Mouse (Mus musculus) heart, adult 2 months (tissue): ENCODE data around the gene Olfr340. TPM values are rescaled to one million over a fixed set of nuclear protein-coding genes. Genes with fewer than 3 reads are reported as not detected.
"Not testable (repeated sequence)": the region's sequence is repeated elsewhere in the genome, so short reads cannot be mapped to it uniquely, and the experiment has no call there.

Source experiments
- DNase-seq, 2 experiments: peaks; one replicate each; pipeline ENCODE4 v3.0.0; 2021
- H3K27ac ChIP-seq: fragments of 200-600 bp; 2 replicates; pipeline ENCODE4 v1.8.1; 2022
- H3K27me3 ChIP-seq: fragments of 200-500 bp; 2 replicates; pipeline ENCODE4 v1.6.1; 2012; ENCODE audit warnings: mild to moderate bottlenecking, low read length, inconsistent platforms, mixed read lengths; ENCODE audit not compliant: control insufficient read depth, insufficient read depth
- H3K36me3 ChIP-seq: fragments of 200-500 bp; 2 replicates; pipeline ENCODE4 v1.6.1; 2012; ENCODE audit warnings: low read length, inconsistent platforms; ENCODE audit not compliant: control insufficient read depth, insufficient read depth
- H3K4me1 ChIP-seq: fragments of 200-500 bp; 2 replicates; pipeline ENCODE4 v1.6.1; 2011; ENCODE audit warnings: low read length; ENCODE audit not compliant: control insufficient read depth, insufficient read depth
- H3K4me3 ChIP-seq: fragments of 200-600 bp; 2 replicates; pipeline ENCODE4 v1.8.1; 2022
- H3K79me2 ChIP-seq: fragments of 200-500 bp; replicated peaks from 2 replicates; pipeline ENCODE4 v1.6.1; 2012; ENCODE audit warnings: mild to moderate bottlenecking, inconsistent platforms, low read length, moderate library complexity, mixed read lengths; ENCODE audit not compliant: control insufficient read depth, insufficient read depth
- H3K9ac ChIP-seq: fragments of 200-500 bp; 2 replicates; pipeline ENCODE4 v1.6.1; 2012; ENCODE audit warnings: low read depth, mild to moderate bottlenecking, control low read depth, inconsistent platforms, low read length, mixed read lengths
- CTCF ChIP-seq: fragments of 200-600 bp; IDR thresholded peaks from 2 replicates; pipeline ENCODE4 v1.8.1; 2022; ENCODE audit warnings: antibody characterized with exemption, mild to moderate bottlenecking, moderate library complexity
- EP300 ChIP-seq: fragments of 200-500 bp; IDR thresholded peaks from 2 replicates; pipeline ENCODE4 v1.6.1; 2011; ENCODE audit warnings: low read depth, low read length, control low read depth; ENCODE audit not compliant: insufficient read depth
- POLR2A ChIP-seq: fragments of 200-500 bp; IDR thresholded peaks from 2 replicates; pipeline ENCODE4 v1.6.1; 2011; ENCODE audit warnings: mild to moderate bottlenecking, low read depth, low read length, control low read depth; ENCODE audit not compliant: insufficient read depth
- WGBS: fragments of 180-500 bp; shearing (Covaris S2); methylation state at CpG from one replicate; pipeline ENCODE4 v1.1.7; 2018; 5-methylcytosine and 5-hydroxymethylcytosine counted together
- intact Hi-C: fragments of 180-260 bp; cut with DNase I; formaldehyde crosslinking; loops from one replicate; pipeline ENCODE4 v1.15.1; 2025
- long read RNA-seq: library from polyadenylated mRNA; stranded (forward); transcript quantifications from one replicate; pipeline ENCODE4 v2.0.0, GENCODE M21; 2021
- polyA plus RNA-seq: library from polyadenylated mRNA; depleted of rRNA; stranded (reverse); fragments of >200 nt; gene quantifications from 2 replicates; pipeline ENCODE4 v1.2.3, GENCODE M21; 2012; rRNA removed
- total RNA-seq, 2 experiments: library from RNA; stranded (reverse); gene quantifications; 2 replicates each; pipeline ENCODE4 v1.2.3; 2021

Olfr340 gene
- total RNA-seq (not detected), polyA plus RNA-seq (not detected in 2 replicates)
- long read RNA-seq: 0 reads

- TF ChIP-seq POLR2A: no peak
- TF ChIP-seq CTCF: no peak
- no peak for TF ChIP-seq EP300
- H3K4me3 ChIP-seq: no peak within 1 kb of the TSS
- H3K4me1 ChIP-seq: no peaks in the 10 kb centered on the region
- no peaks in the 10 kb centered on the region for H3K79me2 ChIP-seq
- intact Hi-C loops: no loop called here
- H3K9ac ChIP-seq: no peak within 1 kb of the TSS
- no peak for DNase-seq
- no peaks in the 10 kb centered on the region for H3K27me3 ChIP-seq
- H3K27ac ChIP-seq: no peak within 1 kb of the TSS
- no peaks in the 10 kb centered on the region for H3K36me3 ChIP-seq
- WGBS: 50% methylated on average over 1 of the region's 1 CpGs
Measured at GRCm38 (mm10) chr2:36452287-36452686, at the start of gene Olfr340. Gene Olfr340 (plus strand): TSS chr2:36452587.

GRCm38 (mm10) chr2:36415174-36415573 lies 37.2 kb upstream of the Olfr340 start:
- H3K27me3 ChIP-seq, H3K79me2 ChIP-seq, intact Hi-C loops, DNase-seq, H3K36me3 ChIP-seq, H3K9ac ChIP-seq, H3K4me1 ChIP-seq, H3K4me3 ChIP-seq, H3K27ac ChIP-seq: not testable (repeated sequence)
- WGBS: 72% methylated on average over 3 of the region's 3 CpGs

GRCm38 (mm10) chr2:36415591-36415990 lies 36.8 kb upstream of the Olfr340 start:
- H3K4me1 ChIP-seq, H3K27me3 ChIP-seq, H3K36me3 ChIP-seq, H3K79me2 ChIP-seq, H3K9ac ChIP-seq, intact Hi-C loops, H3K27ac ChIP-seq, DNase-seq, H3K4me3 ChIP-seq: not testable (repeated sequence)
- 84% methylated on average over 7 of the region's 7 CpGs for WGBS

GRCm38 (mm10) chr2:36418647-36419046 lies 33.7 kb upstream of the Olfr340 start, which contains the start of gene Olfr339:
Gene Olfr339 (plus strand): TSS chr2:36418947.
- no peak within 1 kb of the TSS for H3K27ac ChIP-seq
- DNase-seq: no peak
- TF ChIP-seq POLR2A: no peak
- no peak for TF ChIP-seq CTCF
- no peak for TF ChIP-seq EP300
- no peaks in the 10 kb centered on the region for H3K36me3 ChIP-seq
- no peaks in the 10 kb centered on the region for H3K79me2 ChIP-seq
- H3K27me3 ChIP-seq: no peaks in the 10 kb centered on the region
- intact Hi-C loops: no loop called here
- H3K4me3 ChIP-seq: no peak within 1 kb of the TSS
- WGBS: 72% methylated on average over 3 of the region's 3 CpGs
- H3K9ac ChIP-seq: no peak within 1 kb of the TSS
- H3K4me1 ChIP-seq: no peaks in the 10 kb centered on the region

GRCm38 (mm10) chr2:36473634-36474033 lies 21.2 kb downstream of the Olfr340 start:
- intact Hi-C loops: no loop called here
- no peaks in the 10 kb centered on the region for H3K4me1 ChIP-seq
- H3K9ac ChIP-seq: no peak overlapping the region
- TF ChIP-seq POLR2A (no peak), CTCF (no peak), EP300 (no peak)
- no peak for DNase-seq
- H3K36me3 ChIP-seq: no peaks in the 10 kb centered on the region
- H3K79me2 ChIP-seq: no peaks in the 10 kb centered on the region
- H3K27me3 ChIP-seq: no peaks in the 10 kb centered on the region
- no peak overlapping the region for H3K4me3 ChIP-seq
- H3K27ac ChIP-seq: no peak overlapping the region

- H3K79me2 ChIP-seq: no peaks in the 10 kb centered on the region
- no peaks in the 10 kb centered on the region for H3K36me3 ChIP-seq
- no peak within 1 kb of the TSS for H3K9ac ChIP-seq
- intact Hi-C loops: no loop called here
- DNase-seq: no peak
- H3K27me3 ChIP-seq: no peaks in the 10 kb centered on the region
- H3K27ac ChIP-seq: no peak within 1 kb of the TSS
- H3K4me3 ChIP-seq: no peak within 1 kb of the TSS
- H3K4me1 ChIP-seq: no peaks in the 10 kb centered on the region
- TF ChIP-seq CTCF: no peak
- TF ChIP-seq EP300: no peak
Measured at GRCm38 (mm10) chr2:36482368-36482767, 30.0 kb downstream of the Olfr340 start, which contains the start of gene Olfr341. Gene Olfr341 (minus strand): TSS chr2:36482468.

Other genes starting within 250 kb of the Olfr340 start
- gene Ptgs1, start 222.2 kb upstream of the Olfr340 start, total RNA-seq: 10 to 100 TPM; 14.4 to 15.8 TPM
- gene Ptgs1, start 222.2 kb upstream of the Olfr340 start, polyA plus RNA-seq: 20.0 and 22.3 TPM in 2 replicates
- gene Olfr338, start 79.1 kb upstream of the Olfr340 start, total RNA-seq: not detected
- gene Olfr338, start 79.1 kb upstream of the Olfr340 start, polyA plus RNA-seq: not detected in 2 replicates
- gene Olfr339, start 33.6 kb upstream of the Olfr340 start, total RNA-seq: not detected
- not detected in 2 replicates for gene Olfr339, start 33.6 kb upstream of the Olfr340 start, polyA plus RNA-seq
- not detected for gene Olfr341, start 29.9 kb downstream of the Olfr340 start, total RNA-seq
- not detected in 2 replicates for gene Olfr341, start 29.9 kb downstream of the Olfr340 start, polyA plus RNA-seq
- gene Olfr342, start 72.4 kb downstream of the Olfr340 start, total RNA-seq: not detected
- gene Olfr342, start 72.4 kb downstream of the Olfr340 start, polyA plus RNA-seq: not detected in 2 replicates
- not detected for gene Olfr344, start 114.1 kb downstream of the Olfr340 start, total RNA-seq
- not detected in 2 replicates for gene Olfr344, start 114.1 kb downstream of the Olfr340 start, polyA plus RNA-seq
- not detected for gene Olfr345, start 187.5 kb downstream of the Olfr340 start, total RNA-seq
- gene Olfr345, start 187.5 kb downstream of the Olfr340 start, polyA plus RNA-seq: not detected in 2 replicates
- not detected for gene Olfr346, start 233.2 kb downstream of the Olfr340 start, total RNA-seq
- not detected in 2 replicates for gene Olfr346, start 233.2 kb downstream of the Olfr340 start, polyA plus RNA-seq